Mouse (Mus musculus): ENCODE measurements around the gene AK157302. TPM values are rescaled to one million over a fixed set of nuclear protein-coding genes. Genes with fewer than 3 reads are reported as not detected.

AK157302 gene
- polyA plus RNA-seq, 1 experiment from 2014 or later = 0.33 TPM

DNA sequence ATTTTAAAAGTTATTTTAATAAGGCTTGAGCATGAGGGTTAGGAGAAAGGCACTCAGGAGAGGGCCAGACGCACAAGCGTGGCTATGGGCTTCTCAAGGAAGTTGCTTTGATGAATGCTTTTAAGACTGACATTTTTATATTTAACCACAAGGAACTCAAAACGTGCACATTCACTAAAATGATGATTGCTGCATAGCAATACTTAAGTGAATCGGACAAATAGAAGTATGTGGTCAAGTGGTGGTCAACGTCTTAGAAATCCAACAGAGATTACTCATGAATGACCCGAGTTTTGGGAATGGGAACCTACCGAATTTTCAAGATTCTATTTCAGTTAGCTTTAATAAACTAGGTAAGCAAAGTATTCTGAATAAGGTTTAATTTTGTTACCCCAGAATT lies 35.1 kb downstream of the AK157302 start:
- TF ChIP-seq EP300 (optimal IDR thresholded peaks at IDR 0.05) (no peak), CTCF (IDR thresholded peaks at IDR 0.05; ENCODE audit: low read depth) (no peak)

DNA sequence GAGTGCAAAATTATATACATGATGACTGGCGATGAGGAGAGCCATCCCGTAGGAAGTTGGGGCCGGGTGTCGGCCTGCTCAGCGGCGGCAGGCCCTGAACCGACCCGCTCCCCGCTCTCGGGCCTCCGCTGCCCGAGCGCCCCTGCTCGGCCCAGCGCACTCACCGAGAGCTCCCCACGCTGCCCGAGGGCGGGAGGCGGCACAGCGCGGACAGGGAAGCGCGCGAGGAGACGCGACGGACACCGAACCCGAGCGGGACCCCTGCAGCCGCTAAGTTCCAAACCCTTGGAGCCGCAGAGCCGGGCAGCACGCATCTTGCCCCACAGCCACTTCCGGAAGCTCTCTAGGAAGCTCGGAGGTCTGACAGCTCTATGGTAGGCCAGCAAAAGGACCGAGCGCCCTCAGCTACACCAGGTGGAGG lies 35.8 kb downstream of the AK157302 start, which contains the start of gene Zkscan8:
Zkscan8 (minus strand) TSS at position 340 of the 421 bp plus-strand sequence.
- ATAC-seq (ENCODE audit: low FRiP score, low TSS enrichment) (peak; percentile 97), DNase-seq (ENCODE audit: low spot score) (peak; percentile 92)
- no peak for TF ChIP-seq EP300 (optimal IDR thresholded peaks at IDR 0.05)
- TF ChIP-seq CTCF (IDR thresholded peaks at IDR 0.05; ENCODE audit: low read depth) = no peak
- Histone ChIP-seq H3K9me3 (ENCODE audit: control insufficient read depth, low read length) (no peaks in the 10 kb centered on the region), H3K9ac (ENCODE audit: low read length) (peak within 1 kb of the TSS; percentile 95), H3K4me1 (replicated peaks; ENCODE audit: control insufficient read depth, insufficient read depth) (no peaks in the 10 kb centered on the region), H3K4me2 (replicated peaks; ENCODE audit: low read depth) (peak within 1 kb of the TSS; percentile 39), H3K27ac (replicated peaks) (peak within 1 kb of the TSS; percentile 93), H3K27me3 (ENCODE audit: control insufficient read depth, insufficient read depth, low read length) (no peaks in the 10 kb centered on the region), H3K4me3 (ENCODE audit: low read depth, low read length) (peak within 1 kb of the TSS; percentile 84), H3K36me3 (ENCODE audit: control insufficient read depth, insufficient read depth, low read length) (no peaks in the 10 kb centered on the region)
- WGBS = under 1% methylated on average over 39 of the region's 39 CpGs

More for the DNA sequence above, 35.1 kb downstream of the AK157302 start:
- DNase-seq (ENCODE audit: low spot score) (no peak), ATAC-seq (ENCODE audit: low FRiP score, low TSS enrichment) (no peak)
- WGBS = 39% methylated on average over 7 of the region's 7 CpGs
- Histone ChIP-seq H3K27ac (replicated peaks) (no peak overlapping the region), H3K27me3 (ENCODE audit: control insufficient read depth, insufficient read depth, low read length) (no peaks in the 10 kb centered on the region), H3K9me3 (ENCODE audit: control insufficient read depth, low read length) (no peaks in the 10 kb centered on the region), H3K9ac (ENCODE audit: low read length) (no peak overlapping the region), H3K36me3 (ENCODE audit: control insufficient read depth, insufficient read depth, low read length) (0 out of 2 replicates have a peak, but pooled peaks cover under 1% of the 10 kb centered on the region), H3K4me1 (replicated peaks; ENCODE audit: control insufficient read depth, insufficient read depth) (no peaks in the 10 kb centered on the region), H3K4me2 (replicated peaks; ENCODE audit: low read depth) (peak overlapping the region; percentile 34), H3K4me3 (ENCODE audit: low read depth, low read length) (peak overlapping the region; percentile 84)

DNA sequence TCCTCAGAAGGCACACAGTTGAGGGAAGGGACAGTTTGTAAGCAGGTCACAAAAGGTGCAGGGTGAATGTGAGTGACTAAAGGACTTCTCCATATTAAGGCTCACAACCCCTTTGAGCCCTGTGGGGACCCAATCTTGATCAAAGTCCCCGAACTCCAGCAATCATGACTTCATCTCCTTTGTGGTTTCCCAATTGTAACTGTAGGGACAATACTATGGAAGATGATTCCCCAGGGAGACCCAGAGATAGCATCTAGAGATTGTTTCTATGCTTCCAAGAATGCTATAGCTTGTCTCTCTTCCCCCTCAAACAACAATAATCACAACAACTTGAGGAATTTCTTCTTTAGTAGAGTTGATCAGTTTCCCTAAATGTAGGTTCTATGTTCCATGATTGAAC lies 47.7 kb downstream of the AK157302 start, which contains the start of gene Olfr1366:
Olfr1366 (minus strand) TSS at position 101 of the 400 bp plus-strand sequence.
- Histone ChIP-seq H3K4me2 (replicated peaks; ENCODE audit: low read depth) (no peak within 1 kb of the TSS), H3K4me1 (replicated peaks; ENCODE audit: control insufficient read depth, insufficient read depth) (no peaks in the 10 kb centered on the region), H3K4me3 (ENCODE audit: low read depth, low read length) (no peak within 1 kb of the TSS), H3K27me3 (ENCODE audit: control insufficient read depth, insufficient read depth, low read length) (no peaks in the 10 kb centered on the region), H3K9ac (ENCODE audit: low read length) (no peak within 1 kb of the TSS), H3K36me3 (ENCODE audit: control insufficient read depth, insufficient read depth, low read length) (no peaks in the 10 kb centered on the region), H3K27ac (replicated peaks) (no peak within 1 kb of the TSS), H3K9me3 (ENCODE audit: control insufficient read depth, low read length) (no peaks in the 10 kb centered on the region)
- 64% methylated on average over 1 of the region's 1 CpGs for WGBS
- ATAC-seq (ENCODE audit: low FRiP score, low TSS enrichment) (no peak), DNase-seq (ENCODE audit: low spot score) (no peak)
- TF ChIP-seq EP300 (optimal IDR thresholded peaks at IDR 0.05) (no peak), CTCF (IDR thresholded peaks at IDR 0.05; ENCODE audit: low read depth) (no peak)

MicroRNA genes within 50 kb of the gene (microRNA counts, 519-probe panel; counts per million panel counts)
- not detected for microRNA mmu-miR-1896

Small RNAs within 50 kb of the gene (microRNA-seq; reads per million reads assigned to microRNA genes)
- not detected for gene Mir1896

Other genes starting within 250 kb of the AK157302 start
- 0.06 TPM in 1 of 2 replicates, not detected in the other for gene Gpx5, start 202.5 kb upstream of the AK157302 start, polyA plus RNA-seq (2015; fragmentation: Nextera tagmentation; extraction: Ambion mirVana)
- gene Gpx6, start 183.1 kb upstream of the AK157302 start, polyA plus RNA-seq (2015; fragmentation: Nextera tagmentation; extraction: Ambion mirVana) = 0.07 TPM in 1 of 2 replicates, not detected in the other
- not detected in 2 replicates for gene Olfr1367, start 148.3 kb upstream of the AK157302 start, polyA plus RNA-seq (2015; fragmentation: Nextera tagmentation; extraction: Ambion mirVana)
- 4.3 and 4.6 TPM in 2 replicates for gene Zscan12, start 132.4 kb upstream of the AK157302 start, polyA plus RNA-seq (2015; fragmentation: Nextera tagmentation; extraction: Ambion mirVana)
- 32.9 and 36.4 TPM in 2 replicates for gene Zkscan3, start 92.5 kb upstream of the AK157302 start, polyA plus RNA-seq (2015; fragmentation: Nextera tagmentation; extraction: Ambion mirVana)
- gene Pgbd1, start 54.2 kb upstream of the AK157302 start, polyA plus RNA-seq (2015; fragmentation: Nextera tagmentation; extraction: Ambion mirVana) = 0.75 and 0.90 TPM in 2 replicates
- gene Zscan26, start 41.5 kb upstream of the AK157302 start, polyA plus RNA-seq (2015; fragmentation: Nextera tagmentation; extraction: Ambion mirVana) = 16.5 and 17.3 TPM in 2 replicates
- 2.4 and 2.7 TPM in 2 replicates for gene Nkapl, start 26.7 kb upstream of the AK157302 start, polyA plus RNA-seq (2015; fragmentation: Nextera tagmentation; extraction: Ambion mirVana)
- 1.7 and 2.4 TPM in 2 replicates for gene Zkscan4, start 16.3 kb upstream of the AK157302 start, polyA plus RNA-seq (2015; fragmentation: Nextera tagmentation; extraction: Ambion mirVana)
- not detected in 2 replicates for gene Gm10065, start 15.8 kb upstream of the AK157302 start, polyA plus RNA-seq (2015; fragmentation: Nextera tagmentation; extraction: Ambion mirVana)
- gene Gm11273, start 6.2 kb downstream of the AK157302 start, polyA plus RNA-seq (2015; fragmentation: Nextera tagmentation; extraction: Ambion mirVana) = 12.3 and 12.9 TPM in 2 replicates
- gene Zkscan8, start 35.9 kb downstream of the AK157302 start, polyA plus RNA-seq (2015; fragmentation: Nextera tagmentation; extraction: Ambion mirVana) = 1.6 and 2.4 TPM in 2 replicates
- 0.07 TPM in 2 replicates for gene Olfr1366, start 47.6 kb downstream of the AK157302 start, polyA plus RNA-seq (2015; fragmentation: Nextera tagmentation; extraction: Ambion mirVana)
- 0.04 TPM in 1 of 2 replicates, not detected in the other for gene Olfr1535, start 64.7 kb downstream of the AK157302 start, polyA plus RNA-seq (2015; fragmentation: Nextera tagmentation; extraction: Ambion mirVana)
- not detected in 2 replicates for gene Olfr1364, start 86.5 kb downstream of the AK157302 start, polyA plus RNA-seq (2015; fragmentation: Nextera tagmentation; extraction: Ambion mirVana)
- not detected in 2 replicates for gene Olfr1362, start 118.8 kb downstream of the AK157302 start, polyA plus RNA-seq (2015; fragmentation: Nextera tagmentation; extraction: Ambion mirVana)
- gene Olfr11, start 147.3 kb downstream of the AK157302 start, polyA plus RNA-seq (2015; fragmentation: Nextera tagmentation; extraction: Ambion mirVana) = not detected in 2 replicates
- gene Olfr1361, start 168.2 kb downstream of the AK157302 start, polyA plus RNA-seq (2015; fragmentation: Nextera tagmentation; extraction: Ambion mirVana) = not detected in 2 replicates
- gene Olfr1360, start 182.2 kb downstream of the AK157302 start, polyA plus RNA-seq (2015; fragmentation: Nextera tagmentation; extraction: Ambion mirVana) = not detected in 2 replicates
- gene Olfr1359, start 202.9 kb downstream of the AK157302 start, polyA plus RNA-seq (2015; fragmentation: Nextera tagmentation; extraction: Ambion mirVana) = not detected in 2 replicates
- 0.85 and 1.5 TPM in 2 replicates for gene Hist1h2bl, start 220.9 kb downstream of the AK157302 start, polyA plus RNA-seq (2015; fragmentation: Nextera tagmentation; extraction: Ambion mirVana)
- 8.8 and 14.4 TPM in 2 replicates for gene Hist1h2ai, start 221.2 kb downstream of the AK157302 start, polyA plus RNA-seq (2015; fragmentation: Nextera tagmentation; extraction: Ambion mirVana)
- 1.1 and 4.1 TPM in 2 replicates for gene Hist1h3h, start 222.4 kb downstream of the AK157302 start, polyA plus RNA-seq (2015; fragmentation: Nextera tagmentation; extraction: Ambion mirVana)
- 0.56 and 1.0 TPM in 2 replicates for gene Hist1h2bm, start 226.8 kb downstream of the AK157302 start, polyA plus RNA-seq (2015; fragmentation: Nextera tagmentation; extraction: Ambion mirVana)
- gene Hist1h4j, start 239.8 kb downstream of the AK157302 start, polyA plus RNA-seq (2015; fragmentation: Nextera tagmentation; extraction: Ambion mirVana) = 0.18 and 0.92 TPM in 2 replicates